Mouse (Mus musculus) midbrain, embryonic 16.5 days (tissue): ENCODE results near the gene Fam228a. TPM values are rescaled to one million over a fixed set of nuclear protein-coding genes. Genes with fewer than 3 reads are reported as not detected.

Experiments used
- ATAC-seq: fragments of 200-750 bp; cut with Nextera tagmentation; 2 replicates; pipeline ENCODE4 v1.8.0; 2017; ENCODE audit warnings: moderate TSS enrichment
- H3K27ac ChIP-seq: fragments of 300-500 bp; sonication (generic); 2 replicates; pipeline ENCODE4 v1.5.1; 2014; ENCODE audit warnings: mild to moderate bottlenecking, low read length, mixed read lengths
- H3K27me3 ChIP-seq: fragments of 300-500 bp; sonication (generic); 2 replicates; pipeline ENCODE4 v1.6.1; 2014; ENCODE audit warnings: low read depth, low read length, mixed read lengths; ENCODE audit not compliant: control insufficient read depth, insufficient read depth
- H3K36me3 ChIP-seq: fragments of 300-500 bp; sonication (generic); 2 replicates; pipeline ENCODE4 v1.6.1; 2014; ENCODE audit warnings: mild to moderate bottlenecking, low read length, moderate library complexity, mixed read lengths; ENCODE audit not compliant: control insufficient read depth, insufficient read depth
- H3K4me1 ChIP-seq: fragments of 300-500 bp; sonication (generic); 2 replicates; pipeline ENCODE4 v1.6.1; 2014; ENCODE audit warnings: mild to moderate bottlenecking, low read length, mixed read lengths; ENCODE audit not compliant: control insufficient read depth, insufficient read depth
- H3K4me2 ChIP-seq: fragments of 300-500 bp; sonication (generic); 2 replicates; pipeline ENCODE4 v1.6.1; 2014; ENCODE audit warnings: mild to moderate bottlenecking, low read length, mixed read lengths
- H3K4me3 ChIP-seq: fragments of 300-500 bp; sonication (generic); 2 replicates; pipeline ENCODE4 v1.5.1; 2014; ENCODE audit warnings: low read depth, mild to moderate bottlenecking, low read length, moderate library complexity, mixed read lengths
- H3K9ac ChIP-seq: fragments of 300-500 bp; sonication (generic); 2 replicates; pipeline ENCODE4 v1.6.1; 2014; ENCODE audit warnings: low read depth, low read length, mixed read lengths
- H3K9me3 ChIP-seq: fragments of 300-500 bp; sonication (generic); replicated peaks from 2 replicates; pipeline ENCODE4 v1.6.1; 2014; ENCODE audit warnings: mild to moderate bottlenecking, low read length, mixed read lengths; ENCODE audit not compliant: control insufficient read depth, poor library complexity, severe bottlenecking
- WGBS: fragments of 180-500 bp; shearing (Covaris S2); extraction: QIAGEN DNeasy Blood & Tissue Kit; methylation state at CpG from one replicate; pipeline ENCODE4 v1.1.7; 2014; 5-methylcytosine and 5-hydroxymethylcytosine counted together
- polyA plus RNA-seq: library from polyadenylated mRNA; unstranded; fragments of >200 nt; fragmentation: Nextera tagmentation; extraction: Ambion mirVana; gene quantifications from 2 replicates; pipeline ENCODE4 v1.2.1, GENCODE M21; 2015

Gene Fam228a
- polyA plus RNA-seq, 1 experiment from 2014 or later = 0.69 TPM

GRCm38 (mm10) chr12:4729165-4729564 is 9.1 kb downstream of the Fam228a start:
- Histone ChIP-seq H3K9me3 (no peaks in the 10 kb centered on the region), H3K27ac (no peak overlapping the region), H3K4me3 (no peak overlapping the region), H3K36me3 (no peaks in the 10 kb centered on the region), H3K9ac (no peak overlapping the region), H3K27me3 (no peaks in the 10 kb centered on the region), H3K4me2 (no peak overlapping the region), H3K4me1 (no peaks in the 10 kb centered on the region)
- WGBS = 91% methylated on average over 3 of the region's 3 CpGs
- ATAC-seq = no peak

GRCm38 (mm10) chr12:4719762-4720754 is 18.2 kb downstream of the Fam228a start:
- Histone ChIP-seq H3K9ac (no peak overlapping the region), H3K27ac (no peak overlapping the region), H3K9me3 (no peaks in the 10 kb centered on the region), H3K4me3 (no peak overlapping the region), H3K27me3 (no peaks in the 10 kb centered on the region), H3K36me3 (0 out of 2 replicates have a peak, but pooled peaks cover 2% of the 10 kb centered on the region), H3K4me2 (no peak overlapping the region), H3K4me1 (no peaks in the 10 kb centered on the region; the same call in 1 of the 2 replicates)
- no peak for ATAC-seq
- WGBS = 75% methylated on average over 17 of the region's 17 CpGs

- Histone ChIP-seq H3K4me2 (no peak overlapping the region), H3K27me3 (no peaks in the 10 kb centered on the region), H3K4me3 (no peak overlapping the region), H3K27ac (no peak overlapping the region), H3K36me3 (0 out of 2 replicates have a peak, but pooled peaks cover 5% of the 10 kb centered on the region), H3K4me1 (no peaks in the 10 kb centered on the region; the same call in 1 of the 2 replicates), H3K9ac (no peak overlapping the region), H3K9me3 (no peaks in the 10 kb centered on the region)
- 87% methylated on average over 13 of the region's 13 CpGs for WGBS
- ATAC-seq = no peak
These were observed 19.0 kb downstream of the Fam228a start for GRCm38 (mm10) chr12:4719066-4719761.

- ATAC-seq = no peak
These were observed 20.8 kb downstream of the Fam228a start for GRCm38 (mm10) chr12:4717417-4717816.

GRCm38 (mm10) chr12:4715606-4716005 is 22.6 kb downstream of the Fam228a start:
- ATAC-seq = no peak
- H3K27ac ChIP-seq = no peak overlapping the region
- 86% methylated on average over 10 of the region's 10 CpGs for WGBS
- H3K36me3 ChIP-seq = peaks cover 21% of the 10 kb centered on the region; the same call in 1 of the 2 replicates
- H3K9me3 ChIP-seq = no peaks in the 10 kb centered on the region
- no peak overlapping the region for H3K4me3 ChIP-seq
- H3K9ac ChIP-seq = no peak overlapping the region
- no peak overlapping the region for H3K4me2 ChIP-seq
- no peaks in the 10 kb centered on the region; the same call in 1 of the 2 replicates for H3K4me1 ChIP-seq
- no peaks in the 10 kb centered on the region for H3K27me3 ChIP-seq

More at GRCm38 (mm10) chr12:4717417-4717816, 20.8 kb downstream of the Fam228a start:
- H3K36me3 ChIP-seq = peaks cover 15% of the 10 kb centered on the region; the same call in 1 of the 2 replicates
- no peaks in the 10 kb centered on the region; the same call in 1 of the 2 replicates for H3K4me1 ChIP-seq
- no peak overlapping the region for H3K4me2 ChIP-seq
- no peak overlapping the region for H3K4me3 ChIP-seq
- H3K9me3 ChIP-seq = no peaks in the 10 kb centered on the region
- no peak overlapping the region for H3K9ac ChIP-seq
- no peaks in the 10 kb centered on the region for H3K27me3 ChIP-seq
- 5% methylated on average over 7 of the region's 7 CpGs for WGBS
- no peak overlapping the region for H3K27ac ChIP-seq

- Histone ChIP-seq H3K4me1 (no peaks in the 10 kb centered on the region; the same call in 1 of the 2 replicates), H3K27ac (no peak overlapping the region), H3K9me3 (no peaks in the 10 kb centered on the region), H3K9ac (no peak overlapping the region), H3K4me2 (no peak overlapping the region), H3K4me3 (no peak overlapping the region), H3K27me3 (no peaks in the 10 kb centered on the region), H3K36me3 (peaks cover 27% of the 10 kb centered on the region; the same call in 1 of the 2 replicates)
- no peak for ATAC-seq
- 85% methylated on average over 4 of the region's 4 CpGs for WGBS
These were observed 24.9 kb downstream of the Fam228a start for GRCm38 (mm10) chr12:4713361-4713760.

- Histone ChIP-seq H3K4me3 (no peak overlapping the region), H3K27ac (no peak overlapping the region), H3K4me2 (no peak overlapping the region), H3K9me3 (no peaks in the 10 kb centered on the region), H3K4me1 (no peaks in the 10 kb centered on the region), H3K27me3 (no peaks in the 10 kb centered on the region), H3K9ac (no peak overlapping the region), H3K36me3 (peaks cover 28% of the 10 kb centered on the region)
- WGBS = 91% methylated on average over 7 of the region's 7 CpGs
- ATAC-seq = no peak
These were observed 28.3 kb downstream of the Fam228a start for GRCm38 (mm10) chr12:4709926-4710325.

GRCm38 (mm10) chr12:4708881-4709604 is 29.2 kb downstream of the Fam228a start:
- Histone ChIP-seq H3K9me3 (no peaks in the 10 kb centered on the region), H3K36me3 (peaks cover 24% of the 10 kb centered on the region), H3K4me2 (no peak overlapping the region), H3K27me3 (no peaks in the 10 kb centered on the region), H3K4me3 (no peak overlapping the region), H3K9ac (no peak overlapping the region), H3K27ac (no peak overlapping the region), H3K4me1 (no peaks in the 10 kb centered on the region)
- WGBS = 79% methylated on average over 8 of the region's 8 CpGs
- ATAC-seq = no peak
